ENCODE assay signal across 10 mouse cellular contexts in genomic region chr11:97812491-97812921, GRCm38 (mm10). TPM values are rescaled to one million over a fixed set of nuclear protein-coding genes. Genes with fewer than 3 reads are reported as not detected.
DNase-seq lines count a peak whose midpoint lies in the region; ATAC-seq and TF ChIP-seq lines count a peak whose summit lies in the region.
"Had no signal": no experiment of that assay in that cellular context is flagged by ENCODE, and none has a peak within 500 bp of the region (broad histone marks: within the 10 kb centered on the region; RNA-seq: fewer than 3 reads in every experiment).

No protein-coding gene starts in this region.

- no peak for TF ChIP-seq POLR2A in brain, embryonic 14.5 days (IDR thresholded peaks at IDR 0.05; ENCODE audit: borderline replicate concordance, extremely low read depth, insufficient read depth, insufficient read length, poor library complexity, severe bottlenecking)

- no peak for TF ChIP-seq CTCF in brain, embryonic 14.5 days (IDR thresholded peaks at IDR 0.05; ENCODE audit: borderline replicate concordance, extremely low read depth, insufficient read depth, insufficient read length)
- TF ChIP-seq CTCF in midbrain, postnatal 0 days (IDR thresholded peaks at IDR 0.05) = no peak

- peaks cover 99% of the 10 kb centered on the region for H3K4me1 ChIP-seq in kidney, embryonic 15.5 days
- peaks cover 94% of the 10 kb centered on the region for H3K4me1 ChIP-seq in hindbrain, embryonic 13.5 days (replicated peaks)
- H3K4me1 ChIP-seq in midbrain, postnatal 0 days (ENCODE audit: insufficient read depth, low read length) = peaks cover 33% of the 10 kb centered on the region
- H3K4me1 ChIP-seq in heart, embryonic 11.5 days (ENCODE audit: control insufficient read depth, insufficient read depth, low read length) = peaks cover 73% of the 10 kb centered on the region

- H3K9ac ChIP-seq in kidney, embryonic 15.5 days = no peak overlapping the region
- H3K9ac ChIP-seq in hindbrain, embryonic 13.5 days = peak overlapping the region; percentile 66
- H3K9ac ChIP-seq in midbrain, postnatal 0 days (replicated peaks; ENCODE audit: low read length, poor library complexity, severe bottlenecking) = peak overlapping the region; percentile 44
- H3K9ac ChIP-seq in heart, embryonic 11.5 days (ENCODE audit: low read depth, low read length) = no peak overlapping the region

- H3K36me3 ChIP-seq in kidney, embryonic 15.5 days = peaks cover 55% of the 10 kb centered on the region
- peaks cover 51% of the 10 kb centered on the region for H3K36me3 ChIP-seq in hindbrain, embryonic 13.5 days
- peaks cover 38% of the 10 kb centered on the region for H3K36me3 ChIP-seq in midbrain, postnatal 0 days (ENCODE audit: insufficient read depth, low read length)
- no peaks in the 10 kb centered on the region for H3K36me3 ChIP-seq in heart, embryonic 11.5 days (ENCODE audit: control insufficient read depth, insufficient read depth, low read length)

- H3K4me2 ChIP-seq in kidney, embryonic 15.5 days = peak overlapping the region; percentile 43
- peak overlapping the region; percentile 48 for H3K4me2 ChIP-seq in hindbrain, embryonic 13.5 days
- H3K4me2 ChIP-seq in midbrain, postnatal 0 days (ENCODE audit: low read depth, low read length, poor library complexity, severe bottlenecking) = peak overlapping the region; percentile 39
- no peak overlapping the region for H3K4me2 ChIP-seq in heart, embryonic 11.5 days

- H3K27ac ChIP-seq in kidney, embryonic 15.5 days = peak overlapping the region; percentile 87
- H3K27ac ChIP-seq in hindbrain, embryonic 13.5 days = peak overlapping the region; percentile 95
- peak overlapping the region; percentile 93 for H3K27ac ChIP-seq in midbrain, postnatal 0 days (ENCODE audit: low read depth, low read length)
- no peak overlapping the region for H3K27ac ChIP-seq in heart, embryonic 11.5 days (ENCODE audit: low read depth, low read length)

- ATAC-seq in kidney, embryonic 15.5 days (replicated peaks; ENCODE audit: low FRiP score) = no peak; the same call in 1 of the 2 replicates
- ATAC-seq in hindbrain, embryonic 13.5 days (ENCODE audit: low FRiP score) = peak; percentile 87
- ATAC-seq in midbrain, postnatal 0 days (ENCODE audit: low FRiP score) = peak; percentile 89
- no peak for ATAC-seq in heart, embryonic 11.5 days (replicated peaks; ENCODE audit: insufficient number of reproducible peaks, low FRiP score, low TSS enrichment)

- whole genome bisulfite sequencing in kidney, embryonic 15.5 days = 56% methylated on average over 3 of the region's 3 CpGs
- WGBS in hindbrain, embryonic 13.5 days = 20% methylated on average over 3 of the region's 3 CpGs
- WGBS in midbrain, postnatal 0 days = 2% methylated on average over 3 of the region's 3 CpGs
- 56% methylated on average over 3 of the region's 3 CpGs for WGBS in heart, embryonic 11.5 days (ENCODE audit: insufficient replicate concordance)

- H3K27me3 ChIP-seq in kidney, embryonic 15.5 days = no peaks in the 10 kb centered on the region
- H3K27me3 ChIP-seq in hindbrain, embryonic 13.5 days = no peaks in the 10 kb centered on the region
- no peaks in the 10 kb centered on the region for H3K27me3 ChIP-seq in midbrain, postnatal 0 days (ENCODE audit: insufficient read depth, low read length)
- H3K27me3 ChIP-seq in heart, embryonic 11.5 days (ENCODE audit: control insufficient read depth, insufficient read depth, low read length) = no peaks in the 10 kb centered on the region
- H3K27me3 ChIP-seq: megakaryocyte, embryonic 14.5 days had no signal

- H3K9me3 ChIP-seq in kidney, embryonic 15.5 days (replicated peaks) = no peaks in the 10 kb centered on the region
- no peaks in the 10 kb centered on the region for H3K9me3 ChIP-seq in hindbrain, embryonic 13.5 days
- no peaks in the 10 kb centered on the region for H3K9me3 ChIP-seq in midbrain, postnatal 0 days (ENCODE audit: low read length)
- no peaks in the 10 kb centered on the region for H3K9me3 ChIP-seq in heart, embryonic 11.5 days (replicated peaks; ENCODE audit: control insufficient read depth, low read length)
- H3K9me3 ChIP-seq: megakaryocyte, embryonic 14.5 days had no signal

- no peak overlapping the region for H3K4me3 ChIP-seq in kidney, embryonic 15.5 days (replicated peaks)
- peak overlapping the region; percentile 15; the same call in 1 of the 2 replicates for H3K4me3 ChIP-seq in hindbrain, embryonic 13.5 days
- H3K4me3 ChIP-seq in midbrain, postnatal 0 days (ENCODE audit: low read depth, low read length) = 0 out of 2 replicates have a peak overlapping the region, but pooled peaks have one; percentile 9
- no peak overlapping the region for H3K4me3 ChIP-seq in heart, embryonic 11.5 days (ENCODE audit: low read depth, low read length)
- H3K4me3 ChIP-seq: megakaryocyte, embryonic 14.5 days had no signal

- DNase-seq in kidney, adult 18-20 months = no peak
- DNase-seq in brain, embryonic 14.5 days (ENCODE audit: low read depth) = peak; percentile 96
- DNase-seq in midbrain, postnatal 0 days (ENCODE audit: low spot score) = peak; percentile 86
- no peak for DNase-seq in B cell, adult 2 months
- DNase-seq in thymus, postnatal 14 days = no peak

RNA-seq across cellular contexts. Expression of gene Lasp1, which starts 13.7 kb away (rescaled TPM):
- polyA plus RNA-seq in kidney, embryonic 15.5 days (2015; fragmentation: Nextera tagmentation; extraction: Ambion mirVana) = 104 and 108 TPM in 2 replicates
- 91.7 and 139 TPM in 2 replicates for polyA plus RNA-seq in brain, embryonic 14.5 days (2012; rRNA removed)
- polyA plus RNA-seq in hindbrain, embryonic 13.5 days (2015; fragmentation: Nextera tagmentation; extraction: Ambion mirVana) = 131 and 137 TPM in 2 replicates
- total RNA-seq in midbrain, postnatal 0 days (2014; rRNA removed) = 206 and 216 TPM in 2 replicates
- 174 and 179 TPM in 2 replicates for polyA plus RNA-seq in midbrain, postnatal 0 days (2015; fragmentation: Nextera tagmentation; extraction: Ambion mirVana)
- 30.0 and 37.5 TPM in 2 replicates for polyA plus RNA-seq in heart, embryonic 11.5 days (2014; fragmentation: Nextera tagmentation; extraction: Ambion mirVana)

RNA-seq across cellular contexts. Expression of gene B230217C12Rik, which starts 28.1 kb away (rescaled TPM):
- polyA plus RNA-seq in kidney, embryonic 15.5 days (2015; fragmentation: Nextera tagmentation; extraction: Ambion mirVana) = 7.4 and 7.5 TPM in 2 replicates
- 26.7 and 27.3 TPM in 2 replicates for polyA plus RNA-seq in brain, embryonic 14.5 days (2012; rRNA removed)
- 28.9 and 29.2 TPM in 2 replicates for polyA plus RNA-seq in hindbrain, embryonic 13.5 days (2015; fragmentation: Nextera tagmentation; extraction: Ambion mirVana)
- 37.7 and 43.6 TPM in 2 replicates for total RNA-seq in midbrain, postnatal 0 days (2014; rRNA removed)
- polyA plus RNA-seq in midbrain, postnatal 0 days (2015; fragmentation: Nextera tagmentation; extraction: Ambion mirVana) = 38.2 and 41.8 TPM in 2 replicates
- 8.2 and 8.3 TPM in 2 replicates for polyA plus RNA-seq in heart, embryonic 11.5 days (2014; fragmentation: Nextera tagmentation; extraction: Ambion mirVana)
- total RNA-seq: MEL had no signal

RNA-seq across cellular contexts. Expression of gene Rpl23, which starts 30.3 kb away (rescaled TPM):
- 565 and 652 TPM in 2 replicates for polyA plus RNA-seq in kidney, embryonic 15.5 days (2015; fragmentation: Nextera tagmentation; extraction: Ambion mirVana)
- polyA plus RNA-seq in brain, embryonic 14.5 days (2012; rRNA removed) = 396 and 444 TPM in 2 replicates
- 369 and 380 TPM in 2 replicates for polyA plus RNA-seq in hindbrain, embryonic 13.5 days (2015; fragmentation: Nextera tagmentation; extraction: Ambion mirVana)
- 177 and 224 TPM in 2 replicates for total RNA-seq in midbrain, postnatal 0 days (2014; rRNA removed)
- 308 and 329 TPM in 2 replicates for polyA plus RNA-seq in midbrain, postnatal 0 days (2015; fragmentation: Nextera tagmentation; extraction: Ambion mirVana)
- polyA plus RNA-seq in heart, embryonic 11.5 days (2014; fragmentation: Nextera tagmentation; extraction: Ambion mirVana) = 461 and 517 TPM in 2 replicates

RNA-seq across cellular contexts. Expression of gene 1700001P01Rik, which starts 36.8 kb away (rescaled TPM):
- polyA plus RNA-seq in kidney, embryonic 15.5 days (2015; fragmentation: Nextera tagmentation; extraction: Ambion mirVana) = 0.62 and 0.67 TPM in 2 replicates
- 0.46 and 0.69 TPM in 2 replicates for polyA plus RNA-seq in brain, embryonic 14.5 days (2012; rRNA removed)
- 0.68 and 0.79 TPM in 2 replicates for polyA plus RNA-seq in hindbrain, embryonic 13.5 days (2015; fragmentation: Nextera tagmentation; extraction: Ambion mirVana)
- not detected in 2 replicates for total RNA-seq in midbrain, postnatal 0 days (2014; rRNA removed)
- 0.29 TPM in 1 of 2 replicates, not detected in the other for polyA plus RNA-seq in midbrain, postnatal 0 days (2015; fragmentation: Nextera tagmentation; extraction: Ambion mirVana)
- 0.38 TPM in 1 of 2 replicates, not detected in the other for polyA plus RNA-seq in heart, embryonic 11.5 days (2014; fragmentation: Nextera tagmentation; extraction: Ambion mirVana)

RNA-seq across cellular contexts. Expression of gene Cwc25, which starts 46.1 kb away (rescaled TPM):
- 19.2 and 19.5 TPM in 2 replicates for polyA plus RNA-seq in kidney, embryonic 15.5 days (2015; fragmentation: Nextera tagmentation; extraction: Ambion mirVana)
- 19.7 and 21.2 TPM in 2 replicates for polyA plus RNA-seq in brain, embryonic 14.5 days (2012; rRNA removed)
- 17.6 and 18.3 TPM in 2 replicates for polyA plus RNA-seq in hindbrain, embryonic 13.5 days (2015; fragmentation: Nextera tagmentation; extraction: Ambion mirVana)
- total RNA-seq in midbrain, postnatal 0 days (2014; rRNA removed) = 11.8 and 16.0 TPM in 2 replicates
- 12.0 TPM in 2 replicates for polyA plus RNA-seq in midbrain, postnatal 0 days (2015; fragmentation: Nextera tagmentation; extraction: Ambion mirVana)
- 9.2 and 9.9 TPM in 2 replicates for polyA plus RNA-seq in heart, embryonic 11.5 days (2014; fragmentation: Nextera tagmentation; extraction: Ambion mirVana)

Comparison
In these comparisons a context has a peak if more than half of its experiments do, and no peak if none do; other contexts are left out.
1. ATAC-seq: peak in hindbrain, embryonic 13.5 days (single experiment) and midbrain, postnatal 0 days (single experiment); none in kidney, embryonic 15.5 days (single experiment) and heart, embryonic 11.5 days (single experiment).
2. H3K4me3 ChIP-seq: peak in hindbrain, embryonic 13.5 days (single experiment) and midbrain, postnatal 0 days (single experiment); none in kidney, embryonic 15.5 days (single experiment) and heart, embryonic 11.5 days (single experiment).
3. H3K9ac ChIP-seq: peak in hindbrain, embryonic 13.5 days (single experiment) and midbrain, postnatal 0 days (single experiment); none in kidney, embryonic 15.5 days (single experiment) and heart, embryonic 11.5 days (single experiment).
4. DNase-seq: peak in brain, embryonic 14.5 days (single experiment) and midbrain, postnatal 0 days (single experiment); none in kidney, adult 18-20 months (single experiment), B cell, adult 2 months (0 of 2) and thymus, postnatal 14 days (single experiment).